Mouse (Mus musculus) heart, postnatal 10 days (tissue): Measurements from ENCODE around the gene Hist2h4. TPM values are rescaled to one million over a fixed set of nuclear protein-coding genes. Genes with fewer than 3 reads are reported as not detected.
"Not testable (repeated sequence)": the region's sequence is repeated elsewhere in the genome, so short reads cannot be mapped to it uniquely, and the experiment has no call there.

ENCODE experiments used
- DNase-seq, 2 experiments: peaks; one replicate each; pipeline ENCODE4 v3.0.0; 2021
- intact Hi-C: fragments of 180-260 bp; cut with DNase I; formaldehyde crosslinking; loops from one replicate; pipeline ENCODE4 v1.15.1; 2025
- total RNA-seq, 2 experiments: library from RNA; stranded (reverse); gene quantifications; 2 replicates each; pipeline ENCODE4 v1.2.3; 2021

Hist2h4 gene
- total RNA-seq, 2 experiments from 2014 or later = 49.8 to 51.8 TPM

- intact Hi-C loops = no loop called here
- no peak for DNase-seq
Measured at GRCm38 (mm10) chr3:96247356-96248140, 15.6 kb downstream of the Hist2h4 start.

- not testable (repeated sequence) for DNase-seq
Measured at GRCm38 (mm10) chr3:96246427-96246856, 16.7 kb downstream of the Hist2h4 start, which contains the start of gene Hist2h3c1. Hist2h3c1 (plus strand) TSS chr3:96246685.

GRCm38 (mm10) chr3:96246018-96246417 is 17.1 kb downstream of the Hist2h4 start:
- intact Hi-C loops, DNase-seq: not testable (repeated sequence)

More at GRCm38 (mm10) chr3:96246427-96246856, 16.7 kb downstream of the Hist2h4 start, which contains the start of gene Hist2h3c1:
- intact Hi-C loops = not testable (repeated sequence)

- DNase-seq = peak; percentile 89 to 91
- intact Hi-C loops = not testable (repeated sequence)
Measured at GRCm38 (mm10) chr3:96245003-96245886, 17.9 kb downstream of the Hist2h4 start, which contains the start of gene Hist2h2aa1. Hist2h2aa1 (plus strand) TSS chr3:96245497.

GRCm38 (mm10) chr3:96243921-96244572 is 19.1 kb downstream of the Hist2h4 start:
- no peak for DNase-seq
- intact Hi-C loops = no loop called here

GRCm38 (mm10) chr3:96240799-96241197 is 22.3 kb downstream of the Hist2h4 start:
- intact Hi-C loops = no loop called here

GRCm38 (mm10) chr3:96239949-96240798 is 22.9 kb downstream of the Hist2h4 start, which contains the start of gene Hist2h2aa2:
Hist2h2aa2 (minus strand) TSS chr3:96240276.
- intact Hi-C loops = not testable (repeated sequence)
- peak; percentile 96 to 98 for DNase-seq

More at GRCm38 (mm10) chr3:96240799-96241197, 22.3 kb downstream of the Hist2h4 start:
- DNase-seq = no peak

GRCm38 (mm10) chr3:96238954-96239793 is 23.9 kb downstream of the Hist2h4 start, which contains the start of gene Hist2h3c2:
Hist2h3c2 (minus strand) TSS chr3:96239127.
- peak; percentile 62 to 65 for DNase-seq
- intact Hi-C loops = not testable (repeated sequence)

GRCm38 (mm10) chr3:96237904-96238511 is 25.1 kb downstream of the Hist2h4 start:
- DNase-seq = no peak
- intact Hi-C loops = loop anchor here (2.0 kb wide), 1 partner anchor 15 kb away; no protein-coding TSS in a partner anchor

- intact Hi-C loops = loop anchor here (2.0 kb wide), 1 partner anchor 15 kb away; no protein-coding TSS in a partner anchor
- no peak for DNase-seq
Measured at GRCm38 (mm10) chr3:96237335-96237903, 25.7 kb downstream of the Hist2h4 start.

- no peak for DNase-seq
- intact Hi-C loops = loop anchor here (2.0 kb wide), 1 partner anchor 14 kb away; no protein-coding TSS in a partner anchor
Measured at GRCm38 (mm10) chr3:96236834-96237334, 26.2 kb downstream of the Hist2h4 start.

GRCm38 (mm10) chr3:96235836-96236235 is 27.3 kb downstream of the Hist2h4 start:
- intact Hi-C loops = loop anchor here (2.0 kb wide), 1 partner anchor 13 kb away; no protein-coding TSS in a partner anchor

GRCm38 (mm10) chr3:96234914-96235313 is 28.2 kb downstream of the Hist2h4 start:
- no peak for DNase-seq
- intact Hi-C loops = no loop called here

More at GRCm38 (mm10) chr3:96235836-96236235, 27.3 kb downstream of the Hist2h4 start:
- no peak for DNase-seq

GRCm38 (mm10) chr3:96231758-96232120 is 31.4 kb downstream of the Hist2h4 start:
- no peak for DNase-seq
- intact Hi-C loops = no loop called here

- no peak for DNase-seq
- intact Hi-C loops = no loop called here
Measured at GRCm38 (mm10) chr3:96230910-96231757, 32.0 kb downstream of the Hist2h4 start.

- DNase-seq = no peak
- intact Hi-C loops = no loop called here
Measured at GRCm38 (mm10) chr3:96230404-96230803, 32.7 kb downstream of the Hist2h4 start.
